Mouse (Mus musculus): ENCODE data around the gene Pnp. TPM values are rescaled to one million over a fixed set of nuclear protein-coding genes. Genes with fewer than 3 reads are reported as not detected.

Pnp gene
- polyA plus RNA-seq (2014; fragmentation: Nextera tagmentation; extraction: Ambion mirVana): 86.7 and 87.7 TPM in 2 replicates

- under 1% methylated on average over 62 of the region's 68 CpGs for WGBS
- Histone ChIP-seq H3K27ac (ENCODE audit: low read depth, low read length) (peak within 1 kb of the TSS; percentile 95), H3K4me2 (peak within 1 kb of the TSS; percentile 92), H3K36me3 (ENCODE audit: control insufficient read depth, insufficient read depth, low read length) (peaks cover 25% of the 10 kb centered on the region), H3K9me3 (ENCODE audit: control insufficient read depth, low read length) (no peaks in the 10 kb centered on the region), H3K27me3 (replicated peaks; ENCODE audit: control insufficient read depth, insufficient read depth, low read length) (no peaks in the 10 kb centered on the region), H3K4me3 (ENCODE audit: low read depth, low read length) (peak within 1 kb of the TSS; percentile 89), H3K9ac (ENCODE audit: low read depth, low read length) (peak within 1 kb of the TSS; percentile 94), H3K4me1 (replicated peaks; ENCODE audit: control insufficient read depth, insufficient read depth, low read length) (peaks cover 25% of the 10 kb centered on the region)
- ATAC-seq (replicated peaks; ENCODE audit: low FRiP score) (peak; percentile 96), DNase-seq (ENCODE audit: low spot score) (peak; percentile 94)
Observed at GRCm38 (mm10) chr14:50930754-50931492, at the start of gene Pnp, which contains the start of gene Pip4p1. Pnp (plus strand) TSS chr14:50931082. Pip4p1 (minus strand) TSS chr14:50930856.

DNA sequence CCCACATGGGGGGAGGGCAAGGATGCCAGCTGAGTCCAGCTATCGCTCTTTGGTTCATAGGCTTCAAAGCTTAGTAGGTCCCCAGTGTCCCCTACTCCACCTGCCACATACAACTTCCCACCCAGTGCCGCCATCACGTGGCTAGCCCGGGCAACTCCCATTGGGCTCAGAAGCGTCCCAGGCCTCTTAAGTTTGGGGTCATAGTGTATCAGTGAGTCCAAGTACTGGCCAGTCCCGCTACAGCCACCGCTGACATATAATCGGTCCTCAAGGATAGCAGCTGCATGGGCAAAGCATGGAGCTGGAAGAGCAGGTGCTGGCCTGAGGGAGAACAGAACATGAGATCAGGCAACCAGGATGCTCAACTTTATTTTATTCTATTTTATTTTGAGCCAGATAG is 39.3 kb upstream of the Pnp start:
- Histone ChIP-seq H3K36me3 (ENCODE audit: control insufficient read depth, insufficient read depth, low read length) (no peaks in the 10 kb centered on the region), H3K4me1 (replicated peaks; ENCODE audit: control insufficient read depth, insufficient read depth, low read length) (0 out of 2 replicates have a peak, but pooled peaks cover 3% of the 10 kb centered on the region), H3K9me3 (ENCODE audit: control insufficient read depth, low read length) (no peaks in the 10 kb centered on the region), H3K27ac (ENCODE audit: low read depth, low read length) (no peak overlapping the region), H3K4me3 (ENCODE audit: low read depth, low read length) (no peak overlapping the region), H3K9ac (ENCODE audit: low read depth, low read length) (no peak overlapping the region), H3K27me3 (replicated peaks; ENCODE audit: control insufficient read depth, insufficient read depth, low read length) (peaks cover 10% of the 10 kb centered on the region), H3K4me2 (no peak overlapping the region)
- ATAC-seq (replicated peaks; ENCODE audit: low FRiP score) (no peak), DNase-seq (ENCODE audit: low spot score) (no peak)
- WGBS: 93% methylated on average over 8 of the region's 8 CpGs

GRCm38 (mm10) chr14:50892091-50892490 is 38.8 kb upstream of the Pnp start:
- H3K27ac ChIP-seq (ENCODE audit: low read depth, low read length): no peak overlapping the region
- 80% methylated on average over 7 of the region's 7 CpGs for WGBS
- no peak overlapping the region for H3K4me2 ChIP-seq
- H3K9ac ChIP-seq (ENCODE audit: low read depth, low read length): no peak overlapping the region
- peaks cover 12% of the 10 kb centered on the region for H3K27me3 ChIP-seq (replicated peaks; ENCODE audit: control insufficient read depth, insufficient read depth, low read length)
- no peaks in the 10 kb centered on the region for H3K9me3 ChIP-seq (ENCODE audit: control insufficient read depth, low read length)
- ATAC-seq (replicated peaks; ENCODE audit: low FRiP score) (no peak), DNase-seq (ENCODE audit: low spot score) (no peak)
- no peak overlapping the region for H3K4me3 ChIP-seq (ENCODE audit: low read depth, low read length)
- no peaks in the 10 kb centered on the region for H3K36me3 ChIP-seq (ENCODE audit: control insufficient read depth, insufficient read depth, low read length)
- 0 out of 2 replicates have a peak, but pooled peaks cover 3% of the 10 kb centered on the region for H3K4me1 ChIP-seq (replicated peaks; ENCODE audit: control insufficient read depth, insufficient read depth, low read length)

DNA sequence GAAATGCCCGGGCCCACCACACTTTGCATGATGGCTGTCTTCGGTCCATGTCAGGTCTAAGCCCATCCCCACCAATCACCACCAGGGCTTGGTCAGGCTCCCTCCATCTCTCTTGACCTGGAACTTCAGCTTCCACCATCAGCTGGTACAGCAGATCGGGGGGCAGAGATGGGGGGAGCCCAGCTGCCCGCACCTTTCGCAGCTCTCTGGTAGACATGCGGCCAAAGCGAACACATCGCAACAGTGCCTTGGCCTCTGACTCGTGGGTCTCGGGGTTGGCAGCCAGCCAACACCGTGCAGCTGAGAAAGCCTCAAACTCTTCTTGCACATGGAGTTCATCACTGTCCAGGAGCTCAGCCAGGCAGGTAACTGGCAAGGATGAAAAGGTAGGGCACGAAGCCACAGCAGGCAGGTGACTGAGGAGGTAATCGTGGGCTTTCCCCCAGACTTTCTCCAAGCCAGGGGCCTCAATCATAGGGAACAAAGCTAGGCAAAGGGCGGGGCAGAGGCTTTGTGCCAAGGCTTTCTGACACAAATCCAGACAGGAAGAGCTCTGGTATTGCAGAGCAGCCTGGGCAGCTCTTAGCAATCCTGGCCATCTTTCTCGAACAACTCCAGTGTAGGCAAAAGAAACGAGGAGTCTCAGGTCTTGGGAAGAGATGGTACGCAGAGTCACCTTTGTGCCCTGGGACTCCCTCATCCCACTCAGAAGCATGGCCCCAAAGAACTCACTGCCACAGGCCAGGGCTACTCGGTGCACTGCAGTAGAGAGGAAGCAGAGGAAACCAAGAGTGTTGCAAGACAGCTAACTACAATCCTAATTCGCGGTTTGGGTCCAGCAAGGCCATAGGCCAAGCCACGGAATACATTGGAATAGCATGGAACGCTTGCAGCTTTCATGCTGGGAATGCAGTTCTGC is 38.1 kb upstream of the Pnp start:
- H3K27ac ChIP-seq (ENCODE audit: low read depth, low read length): no peak overlapping the region
- peaks cover 12% of the 10 kb centered on the region for H3K27me3 ChIP-seq (replicated peaks; ENCODE audit: control insufficient read depth, insufficient read depth, low read length)
- no peak for DNase-seq (ENCODE audit: low spot score)
- no peaks in the 10 kb centered on the region for H3K9me3 ChIP-seq (ENCODE audit: control insufficient read depth, low read length)
- WGBS: 84% methylated on average over 22 of the region's 22 CpGs
- no peak overlapping the region for H3K4me2 ChIP-seq
- H3K36me3 ChIP-seq (ENCODE audit: control insufficient read depth, insufficient read depth, low read length): no peaks in the 10 kb centered on the region
- no peak overlapping the region for H3K4me3 ChIP-seq (ENCODE audit: low read depth, low read length)
- ATAC-seq (replicated peaks; ENCODE audit: low FRiP score): no peak
- 0 out of 2 replicates have a peak, but pooled peaks cover 3% of the 10 kb centered on the region for H3K4me1 ChIP-seq (replicated peaks; ENCODE audit: control insufficient read depth, insufficient read depth, low read length)
- H3K9ac ChIP-seq (ENCODE audit: low read depth, low read length): no peak overlapping the region

GRCm38 (mm10) chr14:50895407-50895806 is 35.5 kb upstream of the Pnp start:
- Histone ChIP-seq H3K27ac (ENCODE audit: low read depth, low read length) (no peak overlapping the region), H3K36me3 (ENCODE audit: control insufficient read depth, insufficient read depth, low read length) (no peaks in the 10 kb centered on the region), H3K4me2 (no peak overlapping the region), H3K9me3 (ENCODE audit: control insufficient read depth, low read length) (no peaks in the 10 kb centered on the region), H3K4me3 (ENCODE audit: low read depth, low read length) (no peak overlapping the region), H3K4me1 (replicated peaks; ENCODE audit: control insufficient read depth, insufficient read depth, low read length) (0 out of 2 replicates have a peak, but pooled peaks cover 3% of the 10 kb centered on the region), H3K27me3 (replicated peaks; ENCODE audit: control insufficient read depth, insufficient read depth, low read length) (peaks cover 12% of the 10 kb centered on the region), H3K9ac (ENCODE audit: low read depth, low read length) (no peak overlapping the region)
- no peak for ATAC-seq (replicated peaks; ENCODE audit: low FRiP score)
- no peak for DNase-seq (ENCODE audit: low spot score)

DNA sequence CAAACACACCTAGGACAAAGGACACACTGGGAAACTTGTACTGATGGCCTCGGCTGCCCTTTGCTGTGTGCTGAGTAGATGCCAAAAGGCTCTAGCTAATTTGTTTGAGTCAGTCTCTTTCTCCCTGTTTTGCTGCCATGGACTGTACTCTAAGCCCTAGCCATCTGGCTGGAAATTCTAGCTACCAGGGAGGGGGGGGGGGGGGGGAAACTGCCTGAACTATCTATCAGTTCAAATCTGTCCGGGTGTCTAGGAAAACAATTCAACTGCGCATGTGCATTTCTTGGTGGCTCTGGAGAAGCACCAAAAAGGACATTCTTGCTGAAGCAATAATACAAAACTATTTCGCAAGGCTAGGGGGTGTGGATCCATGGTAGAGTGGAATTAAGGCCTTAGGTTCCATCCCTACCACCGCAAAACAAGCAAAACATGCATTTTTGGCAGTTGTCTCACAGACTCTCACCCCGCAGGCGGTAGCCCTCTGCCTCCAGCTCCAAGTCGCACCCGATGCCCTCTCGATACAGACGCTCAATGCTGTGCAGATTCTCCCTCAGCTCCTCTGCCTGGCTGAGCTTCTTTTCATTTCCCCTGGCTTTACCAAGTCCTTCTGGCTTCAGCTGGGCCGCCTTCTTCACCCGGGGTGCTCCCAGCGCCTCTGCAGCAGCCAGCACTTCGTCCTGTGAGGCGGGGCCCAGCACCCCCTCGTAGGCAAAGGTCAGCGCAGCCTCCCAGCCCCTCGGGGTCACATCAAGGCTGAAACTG is 34.7 kb upstream of the Pnp start:
- DNase-seq (ENCODE audit: low spot score) (peak; percentile 38), ATAC-seq (replicated peaks; ENCODE audit: low FRiP score) (no peak)
- Histone ChIP-seq H3K4me1 (replicated peaks; ENCODE audit: control insufficient read depth, insufficient read depth, low read length) (0 out of 2 replicates have a peak, but pooled peaks cover 3% of the 10 kb centered on the region), H3K27ac (ENCODE audit: low read depth, low read length) (no peak overlapping the region), H3K9me3 (ENCODE audit: control insufficient read depth, low read length) (no peaks in the 10 kb centered on the region), H3K36me3 (ENCODE audit: control insufficient read depth, insufficient read depth, low read length) (no peaks in the 10 kb centered on the region), H3K27me3 (replicated peaks; ENCODE audit: control insufficient read depth, insufficient read depth, low read length) (peaks cover 12% of the 10 kb centered on the region), H3K4me2 (peak overlapping the region; percentile 76), H3K4me3 (ENCODE audit: low read depth, low read length) (peak overlapping the region; percentile 45), H3K9ac (ENCODE audit: low read depth, low read length) (peak overlapping the region; percentile 34; the same call in 1 of the 2 replicates)
- 23% methylated on average over 19 of the region's 19 CpGs for WGBS

DNA sequence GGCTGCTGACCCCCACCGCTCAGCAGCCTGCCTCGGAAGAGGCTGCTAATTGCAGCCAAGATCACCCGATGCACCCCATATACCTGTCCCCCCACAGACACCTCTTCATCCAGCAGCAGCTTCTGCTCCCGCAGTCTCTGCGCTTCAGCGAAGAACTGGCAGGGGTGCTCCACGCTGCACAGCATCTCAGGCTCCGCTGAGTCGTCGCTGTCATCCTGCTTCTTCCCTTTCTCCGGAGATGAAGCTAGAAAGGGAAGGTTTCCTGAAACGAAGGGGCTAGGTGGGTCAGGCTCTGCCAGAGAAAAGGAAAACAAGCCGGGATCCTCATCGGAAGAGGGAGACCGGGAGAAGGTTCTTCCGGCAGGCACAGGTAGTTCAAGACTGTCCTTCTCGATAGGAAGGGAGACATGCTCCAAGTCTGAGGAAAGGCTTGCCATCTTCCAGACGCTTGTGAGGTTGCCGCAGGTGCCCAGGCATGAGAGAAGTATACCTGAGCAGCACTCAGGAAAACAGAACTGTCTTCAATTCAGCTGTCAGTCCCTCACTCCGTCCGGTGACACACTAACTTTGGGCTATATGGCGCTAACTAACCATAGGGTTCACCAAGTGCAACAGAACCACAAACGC is 34.0 kb upstream of the Pnp start:
- peak overlapping the region; percentile 76 for H3K4me2 ChIP-seq
- H3K36me3 ChIP-seq (ENCODE audit: control insufficient read depth, insufficient read depth, low read length): no peaks in the 10 kb centered on the region
- H3K4me3 ChIP-seq (ENCODE audit: low read depth, low read length): peak overlapping the region; percentile 45
- H3K9me3 ChIP-seq (ENCODE audit: control insufficient read depth, low read length): no peaks in the 10 kb centered on the region
- 0 out of 2 replicates have a peak, but pooled peaks cover 3% of the 10 kb centered on the region for H3K4me1 ChIP-seq (replicated peaks; ENCODE audit: control insufficient read depth, insufficient read depth, low read length)
- ATAC-seq (replicated peaks; ENCODE audit: low FRiP score) (0 out of 2 replicates have a peak, but pooled peaks have one; percentile 13), DNase-seq (ENCODE audit: low spot score) (no peak)
- 21% methylated on average over 23 of the region's 23 CpGs for WGBS
- H3K27me3 ChIP-seq (replicated peaks; ENCODE audit: control insufficient read depth, insufficient read depth, low read length): peaks cover 12% of the 10 kb centered on the region
- H3K27ac ChIP-seq (ENCODE audit: low read depth, low read length): no peak overlapping the region
- H3K9ac ChIP-seq (ENCODE audit: low read depth, low read length): peak overlapping the region; percentile 34; the same call in 1 of the 2 replicates
